In the genomic region with DNA sequence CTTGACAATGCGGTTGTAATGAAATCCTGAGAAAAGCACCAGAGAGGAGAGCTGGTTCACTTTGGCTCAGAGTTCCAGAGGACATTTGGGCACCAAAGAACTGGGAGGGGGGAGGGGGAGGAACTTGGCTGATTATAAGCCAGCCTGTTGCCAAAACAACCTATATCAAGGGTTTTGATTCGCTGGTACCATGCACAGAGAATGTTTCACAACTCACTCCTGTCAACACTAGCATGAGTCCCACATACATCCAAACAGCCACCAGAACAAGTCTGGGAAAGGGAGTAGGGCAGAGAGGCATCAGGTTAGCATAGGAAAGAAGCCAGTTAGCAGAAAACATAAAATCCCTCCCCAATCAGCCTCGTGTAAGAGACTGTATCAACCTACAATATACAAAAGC, we compare ENCODE assay signal across 20 mouse cellular contexts.
"Had no signal": no experiment of that assay in that cellular context is flagged by ENCODE, and none has a peak within 500 bp of the region (broad histone marks: within the 10 kb centered on the region; RNA-seq: fewer than 3 reads in every experiment).

No protein-coding gene starts in this region.

- H3K9me3 ChIP-seq: limb, embryonic 10.5 days; limb, embryonic 13.5 days; midbrain, embryonic 15.5 days; neural tube, embryonic 13.5 days; stomach, embryonic 15.5 days had no signal

- H3K9ac ChIP-seq: limb, embryonic 13.5 days; liver, embryonic 14.5 days; midbrain, embryonic 15.5 days; neural tube, embryonic 13.5 days; stomach, embryonic 15.5 days had no signal

- H3K36me3 ChIP-seq: limb, embryonic 10.5 days; limb, embryonic 13.5 days; midbrain, embryonic 15.5 days; neural tube, embryonic 13.5 days; stomach, embryonic 15.5 days had no signal

- H3K4me2 ChIP-seq: limb, embryonic 13.5 days; midbrain, embryonic 11.5 days; midbrain, embryonic 15.5 days; neural tube, embryonic 13.5 days; stomach, embryonic 15.5 days had no signal

- H3K27ac ChIP-seq: kidney, postnatal 0 days; layer of hippocampus, adult 2 months; limb, embryonic 10.5 days; limb, embryonic 13.5 days; liver, embryonic 14.5 days; midbrain, embryonic 15.5 days; neural tube, embryonic 13.5 days; stomach, embryonic 15.5 days had no signal

- H3K4me3 ChIP-seq: layer of hippocampus, adult 2 months; limb, embryonic 10.5 days; limb, embryonic 13.5 days; midbrain, embryonic 15.5 days; myocyte; neural tube, embryonic 13.5 days; stomach, embryonic 15.5 days had no signal

- DNase-seq: kidney, adult 2 months; kidney, postnatal 25 days; layer of hippocampus, adult 9-11 months; lung, adult 2 months; lung, postnatal 14 days; lung, postnatal 4 days; retina, postnatal 1 day; right cerebral cortex, postnatal 25 days; spleen, adult 18-20 months; thymus, postnatal 25 days had no signal

- ATAC-seq: midbrain, embryonic 15.5 days had no signal

- H3K4me1 ChIP-seq: limb, embryonic 10.5 days; limb, embryonic 13.5 days; stomach, embryonic 15.5 days had no signal

- H3K27me3 ChIP-seq: limb, embryonic 13.5 days; midbrain, embryonic 15.5 days; neural tube, embryonic 13.5 days; stomach, embryonic 15.5 days had no signal
